Mouse (Mus musculus): ENCODE data around the gene Pmf1.
"Not testable (repeated sequence)": the region's sequence is repeated elsewhere in the genome, so short reads cannot be mapped to it uniquely, and the experiment has no call there.

Gene Pmf1

GRCm38 (mm10) chr3:88395288-88395687, 14.8 kb downstream of the Pmf1 start:
- DNase-seq (ENCODE audit: low spot score in 2 of 2), result no peak

DNA sequence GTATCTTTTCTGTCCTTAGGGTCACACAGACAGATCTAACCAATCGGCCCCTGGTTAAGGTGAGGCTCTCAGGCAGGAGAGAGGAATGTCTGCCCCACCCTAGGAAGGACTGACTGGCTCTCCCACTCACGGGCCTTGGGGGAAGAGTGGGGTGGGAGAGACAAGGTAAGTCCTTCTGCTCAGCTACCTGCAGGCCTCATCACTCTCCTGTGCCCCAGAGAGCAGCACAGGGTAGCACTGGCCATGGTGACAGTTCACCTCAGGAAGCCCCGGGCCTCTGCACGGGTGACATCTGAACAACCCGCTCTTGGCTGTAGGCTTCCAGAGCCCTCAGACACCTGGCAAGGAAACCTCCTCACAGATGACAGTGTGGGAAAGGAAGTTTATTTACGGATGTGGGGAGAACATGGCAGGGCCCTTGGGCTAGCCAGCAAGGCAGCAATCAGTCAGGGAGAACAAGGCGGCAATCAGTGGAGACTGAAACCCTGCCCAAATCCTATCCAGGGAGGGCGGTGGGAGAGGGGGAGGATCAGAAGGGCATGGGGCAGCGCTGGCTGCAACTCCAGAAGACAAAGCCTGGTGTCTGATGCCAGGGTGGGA, 16.3 kb downstream of the Pmf1 start:
- no peak for DNase-seq (ENCODE audit: low spot score in 2 of 2)

- DNase-seq (ENCODE audit: low spot score in 2 of 2), result no peak
Observed at GRCm38 (mm10) chr3:88384364-88384763, 25.8 kb downstream of the Pmf1 start, which contains the start of gene Bglap. TSS of gene Bglap (minus strand) at chr3:88384464.

GRCm38 (mm10) chr3:88382383-88382782, 27.7 kb downstream of the Pmf1 start:
- DNase-seq (ENCODE audit: low spot score in 2 of 2), result not testable (repeated sequence)

- not testable (repeated sequence) for DNase-seq (ENCODE audit: low spot score in 2 of 2)
Observed at GRCm38 (mm10) chr3:88381389-88382315, 28.5 kb downstream of the Pmf1 start.

- DNase-seq (ENCODE audit: low spot score in 2 of 2), result not testable (repeated sequence)
Observed at GRCm38 (mm10) chr3:88378599-88378998, 31.5 kb downstream of the Pmf1 start, which contains the start of gene Bglap2. TSS of gene Bglap2 (minus strand) at chr3:88378699.

DNA sequence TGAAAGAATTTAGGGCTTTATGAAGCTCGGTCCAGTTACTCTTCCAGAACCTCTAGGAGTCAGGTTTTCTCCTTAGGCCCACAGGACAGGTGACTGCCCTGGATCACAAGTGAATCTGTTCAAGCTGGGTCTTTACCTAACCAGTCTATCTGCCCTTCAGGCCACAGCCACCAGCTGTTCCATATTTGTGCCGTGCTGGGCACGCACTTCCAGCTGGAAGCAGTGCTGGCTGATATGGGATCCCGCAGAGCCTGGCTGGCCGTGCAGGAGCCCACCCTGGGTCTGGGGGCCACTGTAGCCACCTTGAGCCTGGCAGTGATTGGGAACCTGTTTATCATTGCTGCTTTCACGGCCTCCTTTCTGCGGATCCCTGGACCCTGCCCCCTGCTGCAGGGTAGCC, 33.5 kb downstream of the Pmf1 start:
- DNase-seq (ENCODE audit: low spot score in 2 of 2), result not testable (repeated sequence)

DNA sequence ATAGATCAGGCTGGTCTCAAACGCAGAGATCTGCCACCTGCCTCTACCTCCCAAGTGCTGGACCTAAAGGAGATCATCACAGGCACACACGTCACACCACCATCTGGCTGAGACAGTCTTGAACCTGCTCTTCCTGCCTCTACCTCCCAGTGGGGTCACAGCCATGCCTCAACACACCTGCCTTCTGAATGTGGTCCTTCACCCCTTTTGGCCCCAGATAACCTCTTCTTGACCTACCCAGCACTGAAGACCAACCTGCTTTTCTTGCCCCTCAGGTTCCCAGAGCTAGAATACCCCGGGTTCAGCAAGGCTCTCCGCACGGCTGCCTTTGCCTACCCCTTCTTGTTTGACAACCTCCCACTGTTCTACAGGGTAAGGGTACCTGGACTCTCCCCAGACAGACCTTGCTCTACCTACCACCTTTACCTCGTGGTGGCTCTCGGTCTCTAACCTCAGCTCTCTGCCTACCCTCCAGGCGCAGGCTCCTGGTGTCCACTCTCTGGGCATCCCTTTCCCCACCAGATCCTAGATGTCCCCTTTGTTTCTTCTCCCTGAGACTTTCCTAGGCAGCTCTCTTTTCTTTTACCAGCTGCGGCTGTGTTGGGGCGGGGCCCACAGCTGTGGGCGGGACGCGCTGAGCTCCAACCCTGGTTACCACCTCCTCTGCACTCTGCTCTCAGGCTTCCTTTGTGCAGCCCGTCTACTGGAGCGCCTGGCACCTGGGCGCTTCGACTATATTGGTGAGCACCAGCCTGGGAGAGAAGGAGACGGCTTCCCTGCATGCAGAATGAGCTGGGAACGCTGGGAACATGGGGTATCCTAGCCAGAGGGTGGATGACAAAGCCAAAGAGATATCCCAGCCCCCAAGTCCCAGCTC, 34.1 kb downstream of the Pmf1 start:
- DNase-seq (ENCODE audit: low spot score in 2 of 2), result not testable (repeated sequence)

DNA sequence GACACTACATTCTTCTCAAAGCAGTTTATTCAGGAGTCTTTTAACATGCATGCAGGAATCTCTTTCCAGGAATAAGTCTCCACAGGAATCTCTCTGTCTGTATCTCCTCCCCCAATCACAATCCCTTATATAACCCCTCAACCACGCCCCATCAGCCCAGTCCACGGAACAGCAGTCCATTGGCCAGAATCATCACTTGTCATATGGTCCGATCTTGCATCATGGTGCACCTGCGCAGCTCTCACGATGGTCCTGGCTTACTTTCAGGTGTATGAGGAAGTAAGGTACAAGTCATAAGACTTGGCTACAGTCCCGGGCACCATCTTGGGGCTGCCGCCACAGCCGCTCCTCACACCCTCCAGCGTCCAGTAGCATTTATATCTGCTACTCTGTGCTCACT, 37.5 kb downstream of the Pmf1 start, which contains the start of gene Bglap3:
Gene Bglap3, minus strand, starts transcription at position 101 of the 400 bp plus-strand sequence.
- DNase-seq (ENCODE audit: low spot score in 2 of 2), result not testable (repeated sequence)

GRCm38 (mm10) chr3:88368511-88368910, 41.6 kb downstream of the Pmf1 start:
- not testable (repeated sequence) for DNase-seq (ENCODE audit: low spot score in 2 of 2)

- DNase-seq (ENCODE audit: low spot score in 2 of 2), result not testable (repeated sequence)
Observed at GRCm38 (mm10) chr3:88367517-88367916, 42.6 kb downstream of the Pmf1 start.

- DNase-seq (ENCODE audit: low spot score in 2 of 2), result not testable (repeated sequence)
Observed at GRCm38 (mm10) chr3:88366830-88367428, 43.2 kb downstream of the Pmf1 start.

- no peak for DNase-seq (ENCODE audit: low spot score in 2 of 2)
Observed at GRCm38 (mm10) chr3:88365705-88366361, 44.3 kb downstream of the Pmf1 start.

DNA sequence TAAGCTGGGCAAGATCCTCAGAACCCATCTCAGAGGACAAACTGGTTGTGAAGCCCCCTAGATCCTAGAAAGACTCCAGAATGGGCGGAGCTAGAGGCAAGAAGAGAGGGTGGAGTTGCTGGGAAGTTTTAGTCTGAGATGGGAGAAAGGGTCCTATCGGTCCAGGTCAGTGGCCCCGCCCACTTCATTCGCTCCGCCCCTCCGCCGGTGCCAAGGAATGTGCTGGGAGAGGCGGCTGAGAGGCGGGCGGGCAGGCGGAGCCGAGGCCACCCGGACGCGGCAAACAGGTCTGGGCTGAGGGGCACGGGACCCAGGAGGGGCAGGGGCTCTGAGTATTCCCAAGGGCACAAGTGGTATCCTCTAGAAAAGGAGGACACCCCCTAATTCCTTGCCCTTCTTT, 45.8 kb downstream of the Pmf1 start, which contains the start of gene Paqr6:
Gene Paqr6, plus strand, starts transcription at position 248 of the 400 bp plus-strand sequence.
- peak; percentile 37 to 64 for DNase-seq (ENCODE audit: low spot score in 2 of 2)

- peak in 1 of 2 experiments; percentile 20 for DNase-seq (ENCODE audit: low spot score in 2 of 2)
Observed at GRCm38 (mm10) chr3:88363700-88364099, 46.4 kb downstream of the Pmf1 start.

DNA sequence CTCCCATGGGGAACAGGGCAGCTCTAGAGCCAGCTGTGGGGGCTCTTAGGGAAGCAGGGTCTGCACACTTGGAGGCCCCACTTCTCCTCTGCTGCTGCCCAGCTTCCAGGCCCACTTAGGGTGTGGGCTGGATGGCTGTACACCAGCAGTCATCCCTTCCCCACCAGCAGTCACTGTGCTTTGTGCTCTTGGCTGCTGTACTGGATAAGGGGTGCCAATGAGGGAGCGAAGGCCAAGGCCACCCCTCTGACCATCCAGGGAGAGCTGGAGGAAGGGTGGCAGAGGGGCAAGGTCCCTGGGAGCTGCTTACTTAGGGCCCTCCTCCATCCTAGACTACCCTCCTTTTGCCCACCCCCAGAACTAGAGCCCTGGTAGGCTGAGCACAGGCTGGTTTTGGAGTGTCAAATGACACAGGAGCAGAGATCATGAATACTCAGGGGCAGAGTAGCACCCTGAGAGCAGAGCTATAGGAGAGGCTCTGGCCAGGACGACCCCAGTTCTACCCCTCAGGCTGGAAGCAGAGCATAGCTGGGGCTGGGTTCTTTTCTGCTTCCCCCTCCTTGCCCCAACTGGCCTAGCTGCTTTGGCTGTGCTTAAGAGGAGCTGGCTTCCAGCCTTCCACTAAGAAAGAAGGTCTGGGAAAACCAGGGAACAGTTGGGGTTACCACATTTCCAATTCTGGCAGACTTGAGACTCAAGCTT, 48.4 kb downstream of the Pmf1 start:
- no peak for DNase-seq (ENCODE audit: low spot score in 2 of 2)

- no peak for DNase-seq (ENCODE audit: low spot score in 2 of 2)
Observed at GRCm38 (mm10) chr3:88361096-88361495, 49.0 kb downstream of the Pmf1 start.

DNA sequence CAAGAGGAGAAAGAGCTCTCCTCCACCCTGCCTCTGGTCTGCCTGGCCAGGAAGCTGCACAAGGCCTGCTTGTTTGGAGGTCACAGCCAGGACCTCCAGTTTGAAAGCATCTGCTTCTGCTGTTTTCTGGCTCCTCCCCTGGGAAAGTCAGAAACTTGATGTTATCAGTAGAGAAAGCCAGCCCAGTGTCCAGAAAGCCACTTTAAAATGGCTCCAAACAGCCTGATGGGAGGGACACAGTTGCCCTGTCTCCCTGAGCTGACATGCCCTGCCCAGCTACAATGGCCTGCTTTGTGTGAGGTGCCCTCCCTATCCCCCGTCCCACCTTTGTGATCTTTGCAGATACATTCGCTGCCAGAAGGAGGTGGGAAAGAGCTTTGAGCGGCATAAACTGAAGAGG, 50.1 kb downstream of the Pmf1 start:
- DNase-seq (ENCODE audit: low spot score in 2 of 2), result no peak

DNA sequence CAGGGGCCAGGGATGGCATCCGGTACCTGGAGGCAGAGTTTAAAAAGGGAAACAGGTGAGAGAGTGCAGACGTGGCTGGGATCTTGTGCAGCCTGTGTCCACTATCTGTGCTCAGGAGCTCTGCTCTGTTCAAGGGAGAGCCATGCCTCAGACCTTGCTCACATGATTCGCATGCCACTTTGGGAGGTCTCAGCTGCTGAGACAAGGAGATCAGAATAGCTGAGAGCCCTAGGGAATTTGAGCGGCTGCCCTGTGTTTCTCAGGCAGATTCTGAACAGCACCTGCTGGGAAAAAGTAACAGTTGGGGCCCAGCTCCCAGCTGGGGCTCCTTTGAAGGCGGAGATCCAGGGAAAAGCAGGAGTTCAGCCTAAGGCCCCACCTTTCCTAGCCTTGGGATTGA, 50.5 kb downstream of the Pmf1 start:
- no peak for DNase-seq (ENCODE audit: low spot score in 2 of 2)

Data from heart, adult 9 months (tissue).